Mouse (Mus musculus) splenic B cell, adult 2 months (primary cell): ENCODE measurements around the gene Aff3.

ENCODE experiments used
- DNase-seq: peaks from one replicate; pipeline ENCODE4 v3.0.0-alpha.2; 2011; ENCODE audit warnings: low read depth, low spot score
- H3K27me3 ChIP-seq: 2 replicates; pipeline ENCODE4 v1.6.1; 2012; ENCODE audit warnings: mild to moderate bottlenecking, low read length, moderate library complexity, mixed read lengths; ENCODE audit not compliant: control insufficient read depth, poor library complexity, insufficient read depth, severe bottlenecking
- H3K36me3 ChIP-seq: 2 replicates; pipeline ENCODE4 v1.6.1; 2012; ENCODE audit warnings: mild to moderate bottlenecking, low read length, moderate library complexity, mixed read lengths; ENCODE audit not compliant: control insufficient read depth, poor library complexity, insufficient read depth, severe bottlenecking

Gene Aff3

GRCm38 (mm10) chr1:38553090-38553489 lies 111.7 kb downstream of the Aff3 start:
- DNase-seq: no peak
- Histone ChIP-seq H3K36me3 (0 out of 2 replicates have a peak, but pooled peaks cover 2% of the 10 kb centered on the region), H3K27me3 (no peaks in the 10 kb centered on the region)

GRCm38 (mm10) chr1:38550579-38550978 lies 114.2 kb downstream of the Aff3 start:
- no peaks in the 10 kb centered on the region for H3K27me3 ChIP-seq
- no peak for DNase-seq
- 0 out of 2 replicates have a peak, but pooled peaks cover 2% of the 10 kb centered on the region for H3K36me3 ChIP-seq

- Histone ChIP-seq H3K27me3 (no peaks in the 10 kb centered on the region), H3K36me3 (no peaks in the 10 kb centered on the region)
- DNase-seq: peak; percentile 30
Observed at GRCm38 (mm10) chr1:38548671-38549661, 115.8 kb downstream of the Aff3 start.

GRCm38 (mm10) chr1:38547685-38548084 lies 117.1 kb downstream of the Aff3 start:
- Histone ChIP-seq H3K36me3 (no peaks in the 10 kb centered on the region), H3K27me3 (no peaks in the 10 kb centered on the region)
- no peak for DNase-seq

- H3K36me3 ChIP-seq: no peaks in the 10 kb centered on the region
- no peaks in the 10 kb centered on the region for H3K27me3 ChIP-seq
- no peak for DNase-seq
Observed at GRCm38 (mm10) chr1:38546696-38547095, 118.1 kb downstream of the Aff3 start.

GRCm38 (mm10) chr1:38545282-38545945 lies 119.3 kb downstream of the Aff3 start:
- Histone ChIP-seq H3K36me3 (no peaks in the 10 kb centered on the region), H3K27me3 (no peaks in the 10 kb centered on the region)
- DNase-seq: no peak

- H3K27me3 ChIP-seq: no peaks in the 10 kb centered on the region
- DNase-seq: no peak
- no peaks in the 10 kb centered on the region for H3K36me3 ChIP-seq
Observed at GRCm38 (mm10) chr1:38544501-38544900, 120.3 kb downstream of the Aff3 start.

GRCm38 (mm10) chr1:38541536-38541935 lies 123.2 kb downstream of the Aff3 start:
- H3K36me3 ChIP-seq: no peaks in the 10 kb centered on the region
- H3K27me3 ChIP-seq: no peaks in the 10 kb centered on the region
- no peak for DNase-seq

- H3K27me3 ChIP-seq: no peaks in the 10 kb centered on the region
- H3K36me3 ChIP-seq: no peaks in the 10 kb centered on the region; the same call in 1 of the 2 replicates
- DNase-seq: no peak
Observed at GRCm38 (mm10) chr1:38536929-38537540, 127.7 kb downstream of the Aff3 start.

GRCm38 (mm10) chr1:38532581-38532980 lies 132.2 kb downstream of the Aff3 start:
- Histone ChIP-seq H3K36me3 (no peaks in the 10 kb centered on the region; the same call in 1 of the 2 replicates), H3K27me3 (no peaks in the 10 kb centered on the region)
- no peak for DNase-seq

- no peak for DNase-seq
- H3K27me3 ChIP-seq: no peaks in the 10 kb centered on the region
- H3K36me3 ChIP-seq: peaks cover 9% of the 10 kb centered on the region
Observed at GRCm38 (mm10) chr1:38528607-38529006, 136.1 kb downstream of the Aff3 start.

GRCm38 (mm10) chr1:38526568-38526967 lies 138.2 kb downstream of the Aff3 start:
- DNase-seq: no peak
- no peaks in the 10 kb centered on the region for H3K27me3 ChIP-seq
- peaks cover 12% of the 10 kb centered on the region for H3K36me3 ChIP-seq

GRCm38 (mm10) chr1:38521651-38522050 lies 143.1 kb downstream of the Aff3 start:
- no peaks in the 10 kb centered on the region for H3K27me3 ChIP-seq
- peaks cover 19% of the 10 kb centered on the region for H3K36me3 ChIP-seq
- no peak for DNase-seq

- peaks cover 3% of the 10 kb centered on the region for H3K36me3 ChIP-seq
- no peaks in the 10 kb centered on the region for H3K27me3 ChIP-seq
- DNase-seq: no peak
Observed at GRCm38 (mm10) chr1:38516225-38516624, 148.5 kb downstream of the Aff3 start.

GRCm38 (mm10) chr1:38514634-38515011 lies 150.1 kb downstream of the Aff3 start:
- no peaks in the 10 kb centered on the region for H3K27me3 ChIP-seq
- H3K36me3 ChIP-seq: no peaks in the 10 kb centered on the region
- DNase-seq: no peak
